In the genomic region with DNA sequence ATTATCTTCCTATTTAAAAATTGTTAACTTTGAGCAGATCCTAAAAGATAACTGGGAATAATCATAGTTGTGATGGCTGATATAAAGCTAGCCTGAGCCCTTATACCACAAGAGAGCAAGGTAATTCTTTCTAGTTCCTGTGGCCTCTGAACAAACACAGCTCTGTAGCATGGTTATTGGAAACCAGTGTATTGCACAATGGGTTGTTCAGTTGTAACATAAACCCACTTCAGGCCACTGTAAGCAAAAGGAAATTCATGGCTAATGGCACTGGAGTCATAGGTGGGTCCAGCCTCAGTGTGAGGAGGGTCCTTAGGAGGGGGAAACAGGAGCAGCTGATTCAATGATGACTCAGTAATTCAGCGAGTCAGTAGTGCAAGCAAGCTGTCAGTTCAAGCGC, we compare ENCODE assay signal across 23 mouse cellular contexts.
DNase-seq lines count a peak whose midpoint lies in the region; ATAC-seq and TF ChIP-seq lines count a peak whose summit lies in the region.
"Had no signal": no experiment of that assay in that cellular context is flagged by ENCODE, and none has a peak within 500 bp of the region (broad histone marks: within the 10 kb centered on the region; RNA-seq: fewer than 3 reads in every experiment).

No protein-coding gene starts in this region.

- H3K27me3 ChIP-seq in liver, postnatal 0 days (ENCODE audit: insufficient read depth, low read length): no peaks in the 10 kb centered on the region
- H3K27me3 ChIP-seq in liver, embryonic 12.5 days (replicated peaks): no peaks in the 10 kb centered on the region
- H3K27me3 ChIP-seq in C2C12 (ENCODE audit: control insufficient read depth, insufficient read depth, insufficient read length): no peaks in the 10 kb centered on the region
- H3K27me3 ChIP-seq: embryonic facial prominence, embryonic 15.5 days; heart, embryonic 15.5 days; hindbrain, embryonic 13.5 days; Patski had no signal

- no peak for TF ChIP-seq CTCF in liver, postnatal 0 days (IDR thresholded peaks at IDR 0.05; ENCODE audit: low read depth)
- TF ChIP-seq CTCF in C2C12 (IDR thresholded peaks at IDR 0.05; ENCODE audit: control insufficient read depth, insufficient read depth, insufficient read length): no peak

- H3ac ChIP-seq in C2C12 (ENCODE audit: control insufficient read depth, insufficient read length, low read depth): no peak overlapping the region

- no peak for DNase-seq in liver, postnatal 0 days
- peak; percentile 26 for DNase-seq in 3T3-L1 (ENCODE audit: low read depth, low spot score)
- no peak for DNase-seq in yolk sac, embryonic 10.5 days (ENCODE audit: low spot score)
- no peak for DNase-seq in gastrocnemius, postnatal 10 days
- DNase-seq: adrenal gland, postnatal 36 days; B cell, adult 2 months; cerebellum, adult 2 months; cerebellum, postnatal 10 days; heart, adult 2 months; heart, postnatal 14 days had no signal

- H3K79me2 ChIP-seq in C2C12 (ENCODE audit: control insufficient read depth, insufficient read depth): no peaks in the 10 kb centered on the region

- H3K9ac ChIP-seq in liver, postnatal 0 days (replicated peaks): no peak overlapping the region
- no peak overlapping the region for H3K9ac ChIP-seq in liver, embryonic 12.5 days
- H3K9ac ChIP-seq: embryonic facial prominence, embryonic 15.5 days; heart, embryonic 15.5 days; hindbrain, embryonic 13.5 days had no signal

- peak; percentile 41; the same call in 1 of the 2 replicates for ATAC-seq in liver, postnatal 0 days
- no peak for ATAC-seq in liver, embryonic 12.5 days
- ATAC-seq in megakaryocyte progenitor cell, adult 5-6 weeks (replicated peaks; ENCODE audit: poor library complexity): peak; percentile 80
- ATAC-seq: activated CD4-positive, CD25-positive, alpha-beta regulatory T cell, adult 4 months; forebrain, embryonic 14.5 days; hindbrain, postnatal 0 days; Patski had no signal

- no peaks in the 10 kb centered on the region for H3K9me3 ChIP-seq in liver, postnatal 0 days (ENCODE audit: low read length)
- H3K9me3 ChIP-seq in liver, embryonic 12.5 days (replicated peaks): no peaks in the 10 kb centered on the region
- H3K9me3 ChIP-seq: embryonic facial prominence, embryonic 15.5 days; forebrain, embryonic 10.5 days; heart, embryonic 15.5 days; hindbrain, embryonic 13.5 days had no signal

- H3K4me3 ChIP-seq in liver, postnatal 0 days (ENCODE audit: low read depth, low read length): no peak overlapping the region
- no peak overlapping the region for H3K4me3 ChIP-seq in liver, embryonic 12.5 days
- no peak overlapping the region for H3K4me3 ChIP-seq in C2C12 (ENCODE audit: insufficient read depth, poor library complexity, severe bottlenecking)
- H3K4me3 ChIP-seq: embryonic facial prominence, embryonic 15.5 days; erythroblast, embryonic 14.5 days; forebrain, embryonic 10.5 days; heart, adult 2 months; heart, embryonic 15.5 days; hindbrain, embryonic 13.5 days had no signal

- peaks cover 3% of the 10 kb centered on the region; the same call in 1 of the 2 replicates for H3K4me1 ChIP-seq in liver, postnatal 0 days (ENCODE audit: insufficient read depth)
- H3K4me1 ChIP-seq in liver, embryonic 12.5 days: no peaks in the 10 kb centered on the region
- H3K4me1 ChIP-seq: embryonic facial prominence, embryonic 15.5 days; heart, embryonic 15.5 days had no signal

- no peak for TF ChIP-seq EP300 in liver, postnatal 0 days (IDR thresholded peaks at IDR 0.05; ENCODE audit: low read depth)

- no peaks in the 10 kb centered on the region for H3K79me3 ChIP-seq in C2C12 (ENCODE audit: low read depth)

- 51% methylated on average over 2 of the region's 2 CpGs for WGBS in liver, postnatal 0 days (ENCODE audit: insufficient replicate concordance)
- WGBS in liver, embryonic 12.5 days (ENCODE audit: insufficient replicate concordance): 55% methylated on average over 2 of the region's 2 CpGs

- no peak overlapping the region for H3K4me2 ChIP-seq in liver, postnatal 0 days (ENCODE audit: low read depth, low read length)
- no peak overlapping the region for H3K4me2 ChIP-seq in liver, embryonic 12.5 days
- H3K4me2 ChIP-seq: embryonic facial prominence, embryonic 15.5 days; heart, embryonic 11.5 days; heart, embryonic 15.5 days; hindbrain, embryonic 13.5 days had no signal

- no peaks in the 10 kb centered on the region for H3K36me3 ChIP-seq in liver, postnatal 0 days (replicated peaks; ENCODE audit: insufficient read depth, low read length)
- no peaks in the 10 kb centered on the region for H3K36me3 ChIP-seq in liver, embryonic 12.5 days
- H3K36me3 ChIP-seq in C2C12 (ENCODE audit: control insufficient read depth, insufficient read depth): no peaks in the 10 kb centered on the region
- H3K36me3 ChIP-seq: embryonic facial prominence, embryonic 15.5 days; forebrain, embryonic 10.5 days; heart, embryonic 15.5 days; hindbrain, embryonic 13.5 days had no signal

- H3K27ac ChIP-seq in liver, postnatal 0 days (ENCODE audit: low read depth): no peak overlapping the region
- H3K27ac ChIP-seq in liver, embryonic 12.5 days: no peak overlapping the region
- H3K27ac ChIP-seq: embryonic facial prominence, embryonic 15.5 days; forebrain, embryonic 10.5 days; heart, adult 2 months; heart, embryonic 15.5 days; hindbrain, embryonic 13.5 days had no signal

TF ChIP-seq in C2C12, 6 proteins besides CTCF, POLR2A, EP300 and RAD21:
- TF ChIP-seq CEBPB (IDR thresholded peaks at IDR 0.05; ENCODE audit: low read depth) (peak; percentile 79), MYOG (IDR thresholded peaks at IDR 0.05; ENCODE audit: control insufficient read depth, extremely low read depth, insufficient read length) (no peak)
